Mouse (Mus musculus) cortical plate, adult 2 months (tissue): Measurements from ENCODE around the gene Pmepa1.

Source experiments
- CTCF ChIP-seq: fragments of 200-500 bp; IDR thresholded peaks from 2 replicates; pipeline ENCODE4 v1.5.1; 2011; ENCODE audit warnings: mild to moderate bottlenecking, control low read depth, low read length; ENCODE audit not compliant: insufficient read depth; ENCODE audit errors: extremely low read depth
- POLR2A ChIP-seq: fragments of 200-500 bp; IDR thresholded peaks from 2 replicates; pipeline ENCODE4 v1.6.1; 2011; ENCODE audit warnings: mild to moderate bottlenecking, low read length, control low read depth; ENCODE audit not compliant: insufficient read depth; ENCODE audit errors: extremely low read depth

DNA sequence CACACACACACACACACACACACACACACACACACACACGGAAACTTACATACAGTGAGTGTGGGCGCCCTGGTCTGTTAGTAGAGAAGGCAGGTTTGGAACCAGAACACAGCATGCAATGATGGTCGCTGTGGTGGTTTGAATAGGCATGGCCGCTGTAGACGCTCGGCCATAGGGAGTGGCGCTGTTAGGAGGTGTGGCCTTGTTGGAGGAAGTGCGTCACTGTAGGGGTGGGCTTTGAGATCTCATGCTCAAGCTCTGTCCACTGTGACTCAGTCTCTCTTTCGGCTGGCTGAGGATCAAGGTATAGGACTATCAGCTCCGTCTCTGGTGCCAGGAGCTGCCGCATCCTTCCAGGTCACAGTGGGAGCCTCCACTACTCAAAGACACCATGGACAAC lies 14.6 kb upstream of the Pmepa1 start:
- no peak for TF ChIP-seq CTCF
- TF ChIP-seq POLR2A, result no peak
